Mouse (Mus musculus): ENCODE data around the gene Cryzl1. TPM values are rescaled to one million over a fixed set of nuclear protein-coding genes. Genes with fewer than 3 reads are reported as not detected.
A peak's percentile ranks its signal among the peaks of the same experiment; 100 is the strongest.

Gene Cryzl1
- 7.3 and 11.8 TPM in 2 replicates for polyA plus RNA-seq (2012; rRNA removed)

- H3K4me1 ChIP-seq (ENCODE audit: control insufficient read depth, insufficient read depth, insufficient read length, low read length): peaks cover 7% of the 10 kb centered on the region
- WGBS: under 1% methylated on average over 46 of the region's 46 CpGs
- H3K27ac ChIP-seq (ENCODE audit: insufficient read depth, low read depth, low read length): peak within 1 kb of the TSS; percentile 87
- H3K4me3 ChIP-seq (ENCODE audit: low read depth, low read length): peak within 1 kb of the TSS; percentile 98
- H3K27me3 ChIP-seq (ENCODE audit: control insufficient read depth, insufficient read depth, low read length): no peaks in the 10 kb centered on the region
- H3K36me3 ChIP-seq (ENCODE audit: control insufficient read depth, insufficient read depth, low read length): no peaks in the 10 kb centered on the region
- TF ChIP-seq CTCF (IDR thresholded peaks at IDR 0.05; ENCODE audit: extremely low read depth, insufficient read length, insufficient replicate concordance, low read depth, low read length) (no peak), POLR2A (IDR thresholded peaks at IDR 0.05; ENCODE audit: low read depth, low read length) (peak; percentile 73; the same call in 1 of the 2 replicates)
Observed at GRCm38 (mm10) chr16:91728123-91729065, at the start of gene Cryzl1. Gene Cryzl1, minus strand, starts transcription at chr16:91728975.

DNA sequence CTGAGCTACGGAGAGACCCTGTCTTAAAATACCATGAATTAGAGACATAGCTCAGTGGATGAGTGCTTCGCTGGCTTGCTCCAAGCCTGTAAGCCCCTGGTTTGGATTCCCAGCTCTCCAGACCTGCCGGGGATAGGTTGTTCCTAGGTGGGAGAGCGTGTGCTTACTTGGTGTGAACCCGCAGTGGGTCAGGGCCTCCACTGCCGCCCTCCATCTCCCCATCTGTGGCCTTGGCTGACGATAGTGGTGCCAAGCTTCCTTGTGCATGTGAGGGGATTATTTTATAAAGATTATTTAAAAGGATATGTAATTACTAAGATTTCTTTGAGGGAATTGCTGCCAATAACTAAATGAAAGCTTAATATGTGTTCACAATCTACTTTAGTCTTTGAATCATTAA lies 43.8 kb upstream of the Cryzl1 start:
- 90% methylated on average over 7 of the region's 7 CpGs for whole genome bisulfite sequencing
- Histone ChIP-seq H3K27ac (ENCODE audit: insufficient read depth, low read depth, low read length) (no peak overlapping the region), H3K27me3 (ENCODE audit: control insufficient read depth, insufficient read depth, low read length) (no peaks in the 10 kb centered on the region), H3K4me1 (ENCODE audit: control insufficient read depth, insufficient read depth, insufficient read length, low read length) (0 out of 2 replicates have a peak, but pooled peaks cover 2% of the 10 kb centered on the region), H3K4me3 (ENCODE audit: low read depth, low read length) (no peak overlapping the region), H3K36me3 (ENCODE audit: control insufficient read depth, insufficient read depth, low read length) (no peaks in the 10 kb centered on the region)
- no peak for TF ChIP-seq CTCF (IDR thresholded peaks at IDR 0.05; ENCODE audit: extremely low read depth, insufficient read length, insufficient replicate concordance, low read depth, low read length)
- TF ChIP-seq POLR2A (IDR thresholded peaks at IDR 0.05; ENCODE audit: low read depth, low read length): no peak

GRCm38 (mm10) chr16:91771334-91771733 lies 42.6 kb upstream of the Cryzl1 start:
- 0 out of 2 replicates have a peak, but pooled peaks cover 2% of the 10 kb centered on the region for H3K4me1 ChIP-seq (ENCODE audit: control insufficient read depth, insufficient read depth, insufficient read length, low read length)
- H3K27me3 ChIP-seq (ENCODE audit: control insufficient read depth, insufficient read depth, low read length): no peaks in the 10 kb centered on the region
- WGBS: 87% methylated on average over 6 of the region's 6 CpGs
- no peak overlapping the region for H3K4me3 ChIP-seq (ENCODE audit: low read depth, low read length)
- H3K36me3 ChIP-seq (ENCODE audit: control insufficient read depth, insufficient read depth, low read length): no peaks in the 10 kb centered on the region
- TF ChIP-seq POLR2A (IDR thresholded peaks at IDR 0.05; ENCODE audit: low read depth, low read length) (no peak), CTCF (IDR thresholded peaks at IDR 0.05; ENCODE audit: extremely low read depth, insufficient read length, insufficient replicate concordance, low read depth, low read length) (no peak)
- no peak overlapping the region for H3K27ac ChIP-seq (ENCODE audit: insufficient read depth, low read depth, low read length)

- H3K27ac ChIP-seq (ENCODE audit: insufficient read depth, low read depth, low read length): no peak overlapping the region
- WGBS: 93% methylated on average over 5 of the region's 5 CpGs
- H3K4me3 ChIP-seq (ENCODE audit: low read depth, low read length): no peak overlapping the region
- TF ChIP-seq CTCF (IDR thresholded peaks at IDR 0.05; ENCODE audit: extremely low read depth, insufficient read length, insufficient replicate concordance, low read depth, low read length) (no peak), POLR2A (IDR thresholded peaks at IDR 0.05; ENCODE audit: low read depth, low read length) (no peak)
- H3K27me3 ChIP-seq (ENCODE audit: control insufficient read depth, insufficient read depth, low read length): no peaks in the 10 kb centered on the region
- 0 out of 2 replicates have a peak, but pooled peaks cover 2% of the 10 kb centered on the region for H3K4me1 ChIP-seq (ENCODE audit: control insufficient read depth, insufficient read depth, insufficient read length, low read length)
- no peaks in the 10 kb centered on the region for H3K36me3 ChIP-seq (ENCODE audit: control insufficient read depth, insufficient read depth, low read length)
Observed at GRCm38 (mm10) chr16:91770662-91771061, 41.9 kb upstream of the Cryzl1 start.

GRCm38 (mm10) chr16:91769911-91770310 lies 41.1 kb upstream of the Cryzl1 start:
- H3K4me3 ChIP-seq (ENCODE audit: low read depth, low read length): no peak overlapping the region
- H3K27ac ChIP-seq (ENCODE audit: insufficient read depth, low read depth, low read length): no peak overlapping the region
- H3K36me3 ChIP-seq (ENCODE audit: control insufficient read depth, insufficient read depth, low read length): no peaks in the 10 kb centered on the region
- no peaks in the 10 kb centered on the region for H3K27me3 ChIP-seq (ENCODE audit: control insufficient read depth, insufficient read depth, low read length)
- 0 out of 2 replicates have a peak, but pooled peaks cover 2% of the 10 kb centered on the region for H3K4me1 ChIP-seq (ENCODE audit: control insufficient read depth, insufficient read depth, insufficient read length, low read length)
- TF ChIP-seq CTCF (IDR thresholded peaks at IDR 0.05; ENCODE audit: extremely low read depth, insufficient read length, insufficient replicate concordance, low read depth, low read length) (no peak), POLR2A (IDR thresholded peaks at IDR 0.05; ENCODE audit: low read depth, low read length) (no peak)
- 82% methylated on average over 5 of the region's 5 CpGs for WGBS

DNA sequence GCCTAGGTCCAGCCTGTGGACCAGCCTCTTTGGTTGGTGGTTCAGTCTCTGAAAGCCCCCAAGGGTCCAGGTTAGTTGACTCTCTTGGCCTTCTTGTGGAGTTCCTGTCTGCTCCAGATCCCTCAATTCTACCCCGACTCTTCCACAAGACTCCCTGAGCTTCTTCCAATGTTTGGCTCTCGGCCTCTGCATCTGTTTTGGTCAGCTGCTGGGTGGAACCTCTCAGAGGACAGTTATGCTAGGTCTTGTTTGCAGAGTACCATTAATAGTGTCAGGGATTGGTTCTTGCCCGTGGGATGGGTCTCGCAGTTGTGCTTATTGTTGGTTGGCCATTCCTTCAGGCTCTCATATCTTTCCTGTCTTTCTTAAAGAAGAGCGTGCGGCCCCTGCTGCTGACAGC lies 39.8 kb upstream of the Cryzl1 start:
- no peak overlapping the region for H3K4me3 ChIP-seq (ENCODE audit: low read depth, low read length)
- TF ChIP-seq POLR2A (IDR thresholded peaks at IDR 0.05; ENCODE audit: low read depth, low read length): no peak
- TF ChIP-seq CTCF (IDR thresholded peaks at IDR 0.05; ENCODE audit: extremely low read depth, insufficient read length, insufficient replicate concordance, low read depth, low read length): no peak
- 0 out of 2 replicates have a peak, but pooled peaks cover 2% of the 10 kb centered on the region for H3K4me1 ChIP-seq (ENCODE audit: control insufficient read depth, insufficient read depth, insufficient read length, low read length)
- no peaks in the 10 kb centered on the region for H3K27me3 ChIP-seq (ENCODE audit: control insufficient read depth, insufficient read depth, low read length)
- no peak overlapping the region for H3K27ac ChIP-seq (ENCODE audit: insufficient read depth, low read depth, low read length)
- no peaks in the 10 kb centered on the region; the same call in 1 of the 2 replicates for H3K36me3 ChIP-seq (ENCODE audit: control insufficient read depth, insufficient read depth, low read length)
- WGBS: 86% methylated on average over 6 of the region's 6 CpGs

GRCm38 (mm10) chr16:91767165-91767701 lies 38.5 kb upstream of the Cryzl1 start:
- Histone ChIP-seq H3K4me1 (ENCODE audit: control insufficient read depth, insufficient read depth, insufficient read length, low read length) (0 out of 2 replicates have a peak, but pooled peaks cover 4% of the 10 kb centered on the region), H3K4me3 (ENCODE audit: low read depth, low read length) (no peak overlapping the region), H3K36me3 (ENCODE audit: control insufficient read depth, insufficient read depth, low read length) (no peaks in the 10 kb centered on the region; the same call in 1 of the 2 replicates), H3K27ac (ENCODE audit: insufficient read depth, low read depth, low read length) (no peak overlapping the region), H3K27me3 (ENCODE audit: control insufficient read depth, insufficient read depth, low read length) (no peaks in the 10 kb centered on the region)
- TF ChIP-seq CTCF (IDR thresholded peaks at IDR 0.05; ENCODE audit: extremely low read depth, insufficient read length, insufficient replicate concordance, low read depth, low read length) (no peak), POLR2A (IDR thresholded peaks at IDR 0.05; ENCODE audit: low read depth, low read length) (no peak)
- 80% methylated on average over 11 of the region's 11 CpGs for WGBS

All from small intestine, adult 2 months (tissue).